Mouse (Mus musculus) hindbrain, embryonic 16.5 days (tissue): Measurements from ENCODE around the gene Alpk1. TPM values are rescaled to one million over a fixed set of nuclear protein-coding genes. Genes with fewer than 3 reads are reported as not detected.
"Not testable (repeated sequence)": the region's sequence is repeated elsewhere in the genome, so short reads cannot be mapped to it uniquely, and the experiment has no call there.

Experiments
- ATAC-seq: fragments of 200-750 bp; cut with Nextera tagmentation; 2 replicates; pipeline ENCODE4 v1.8.0; 2017; ENCODE audit warnings: moderate TSS enrichment, moderate library complexity
- H3K27ac ChIP-seq: fragments of 300-500 bp; sonication (generic); 2 replicates; pipeline ENCODE4 v1.5.1; 2014; ENCODE audit warnings: low read depth, mild to moderate bottlenecking, control low read depth, low read length, moderate library complexity
- H3K27me3 ChIP-seq: fragments of 300-500 bp; sonication (generic); replicated peaks from 2 replicates; pipeline ENCODE4 v1.6.1; 2014; ENCODE audit warnings: low read length; ENCODE audit not compliant: control insufficient read depth, insufficient read depth
- H3K36me3 ChIP-seq: fragments of 300-500 bp; sonication (generic); 2 replicates; pipeline ENCODE4 v1.6.1; 2014; ENCODE audit warnings: mild to moderate bottlenecking, low read length, moderate library complexity, mixed read lengths; ENCODE audit not compliant: control insufficient read depth, insufficient read depth
- H3K4me1 ChIP-seq: fragments of 300-500 bp; sonication (generic); 2 replicates; pipeline ENCODE4 v1.6.1; 2014; ENCODE audit warnings: low read depth, low read length; ENCODE audit not compliant: control insufficient read depth, insufficient read depth
- H3K4me2 ChIP-seq: fragments of 300-500 bp; sonication (generic); 2 replicates; pipeline ENCODE4 v1.6.1; 2014; ENCODE audit warnings: mild to moderate bottlenecking, low read length, control low read depth, moderate library complexity
- H3K4me3 ChIP-seq: fragments of 300-500 bp; sonication (generic); 2 replicates; pipeline ENCODE4 v1.5.1; 2014; ENCODE audit warnings: mild to moderate bottlenecking, low read length, control low read depth, moderate library complexity
- H3K9ac ChIP-seq: fragments of 300-500 bp; sonication (generic); 2 replicates; pipeline ENCODE4 v1.6.1; 2014; ENCODE audit warnings: low read depth, mild to moderate bottlenecking, control low read depth, low read length, moderate library complexity
- H3K9me3 ChIP-seq: fragments of 300-500 bp; sonication (generic); 2 replicates; pipeline ENCODE4 v1.6.1; 2014; ENCODE audit warnings: mild to moderate bottlenecking, low read length, moderate library complexity; ENCODE audit not compliant: control insufficient read depth
- WGBS: fragments of 180-500 bp; shearing (Covaris S2); extraction: QIAGEN DNeasy Blood & Tissue Kit; methylation state at CpG from one replicate; pipeline ENCODE4 v1.1.7; 2014; 5-methylcytosine and 5-hydroxymethylcytosine counted together
- polyA plus RNA-seq: library from polyadenylated mRNA; unstranded; fragments of >200 nt; fragmentation: Nextera tagmentation; extraction: Ambion mirVana; gene quantifications from 2 replicates; pipeline ENCODE4 v1.2.1, GENCODE M21; 2015

The Alpk1 gene
- polyA plus RNA-seq, 1 experiment from 2014 or later, result 0.46 TPM

GRCm38 (mm10) chr3:127791595-127792561 is 11.6 kb upstream of the Alpk1 start:
- H3K4me2 ChIP-seq, result no peak overlapping the region; the same call in 1 of the 2 replicates
- 59% methylated on average over 4 of the region's 4 CpGs for WGBS
- peaks cover 2% of the 10 kb centered on the region; the same call in 1 of the 2 replicates for H3K9me3 ChIP-seq
- no peak for ATAC-seq
- no peak overlapping the region for H3K9ac ChIP-seq
- H3K4me3 ChIP-seq, result no peak overlapping the region; the same call in 1 of the 2 replicates
- H3K36me3 ChIP-seq, result no peaks in the 10 kb centered on the region
- H3K4me1 ChIP-seq, result peaks cover 17% of the 10 kb centered on the region
- no peak overlapping the region for H3K27ac ChIP-seq
- H3K27me3 ChIP-seq, result peaks cover 12% of the 10 kb centered on the region

GRCm38 (mm10) chr3:127791056-127791483 is 10.7 kb upstream of the Alpk1 start:
- Histone ChIP-seq H3K4me1 (peaks cover 17% of the 10 kb centered on the region), H3K27ac (no peak overlapping the region), H3K9ac (peak overlapping the region; percentile 60), H3K4me3 (peak overlapping the region; percentile 62), H3K4me2 (peak overlapping the region; percentile 99), H3K36me3 (no peaks in the 10 kb centered on the region), H3K27me3 (peaks cover 12% of the 10 kb centered on the region), H3K9me3 (peaks cover 2% of the 10 kb centered on the region; the same call in 1 of the 2 replicates)
- WGBS, result under 1% methylated on average over 15 of the region's 15 CpGs
- ATAC-seq, result no peak

- H3K36me3 ChIP-seq, result no peaks in the 10 kb centered on the region
- H3K9ac ChIP-seq, result peak overlapping the region; percentile 68
- peaks cover 17% of the 10 kb centered on the region for H3K4me1 ChIP-seq
- H3K4me2 ChIP-seq, result peak overlapping the region; percentile 99
- H3K27ac ChIP-seq, result peak overlapping the region; percentile 29; the same call in 1 of the 2 replicates
- H3K9me3 ChIP-seq, result peaks cover 2% of the 10 kb centered on the region; the same call in 1 of the 2 replicates
- ATAC-seq, result peak; percentile 78
- WGBS, result under 1% methylated on average over 35 of the region's 36 CpGs
- peak overlapping the region; percentile 62 for H3K4me3 ChIP-seq
- H3K27me3 ChIP-seq, result peaks cover 12% of the 10 kb centered on the region
Observed at GRCm38 (mm10) chr3:127790234-127791055, 10.1 kb upstream of the Alpk1 start.

DNA sequence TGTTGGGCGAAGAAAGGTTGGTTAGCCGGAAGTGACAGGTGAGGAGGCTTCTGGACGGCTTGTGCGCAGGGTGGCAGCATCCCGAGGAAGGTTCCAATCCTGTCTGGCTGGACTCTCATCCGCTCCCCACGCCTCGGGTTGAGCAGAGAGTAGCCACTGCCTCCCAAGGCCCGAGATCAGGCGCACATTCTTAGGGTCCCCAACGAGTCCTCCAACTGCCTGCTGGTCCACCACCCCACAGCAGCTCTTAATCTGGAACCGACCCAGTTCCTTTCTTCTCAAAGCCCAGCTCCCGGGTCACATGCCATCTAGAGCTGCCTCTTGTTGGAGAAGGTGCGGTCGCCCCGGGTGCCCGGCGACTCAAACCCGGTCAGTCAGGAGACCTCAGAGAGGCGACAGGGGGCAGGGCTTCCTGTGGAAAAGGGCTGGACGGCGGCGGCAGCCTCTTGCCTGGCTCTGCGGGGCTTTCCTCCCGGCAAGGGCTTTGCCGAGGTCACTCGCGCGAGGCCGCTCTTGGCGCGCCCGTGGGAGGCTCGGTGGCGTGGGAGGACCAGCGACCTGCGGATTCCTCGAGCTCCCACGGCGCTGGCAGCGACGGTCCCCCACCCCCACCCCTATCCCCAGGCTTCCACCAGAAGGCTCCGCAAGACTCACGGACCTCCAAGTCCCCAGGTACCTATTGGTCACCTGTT is 9.3 kb upstream of the Alpk1 start, which contains the start of gene Tifa:
TSS of gene Tifa (plus strand) at position 306 of the 692 bp plus-strand sequence.
- peaks cover 17% of the 10 kb centered on the region for H3K4me1 ChIP-seq
- peak; percentile 59 for ATAC-seq
- peaks cover 12% of the 10 kb centered on the region for H3K27me3 ChIP-seq
- peak within 1 kb of the TSS; percentile 29; the same call in 1 of the 2 replicates for H3K27ac ChIP-seq
- WGBS, result under 1% methylated on average over 40 of the region's 44 CpGs
- peaks cover 2% of the 10 kb centered on the region; the same call in 1 of the 2 replicates for H3K9me3 ChIP-seq
- H3K4me2 ChIP-seq, result peak within 1 kb of the TSS; percentile 99
- peak within 1 kb of the TSS; percentile 62 for H3K4me3 ChIP-seq
- H3K36me3 ChIP-seq, result no peaks in the 10 kb centered on the region
- peak within 1 kb of the TSS; percentile 68 for H3K9ac ChIP-seq

DNA sequence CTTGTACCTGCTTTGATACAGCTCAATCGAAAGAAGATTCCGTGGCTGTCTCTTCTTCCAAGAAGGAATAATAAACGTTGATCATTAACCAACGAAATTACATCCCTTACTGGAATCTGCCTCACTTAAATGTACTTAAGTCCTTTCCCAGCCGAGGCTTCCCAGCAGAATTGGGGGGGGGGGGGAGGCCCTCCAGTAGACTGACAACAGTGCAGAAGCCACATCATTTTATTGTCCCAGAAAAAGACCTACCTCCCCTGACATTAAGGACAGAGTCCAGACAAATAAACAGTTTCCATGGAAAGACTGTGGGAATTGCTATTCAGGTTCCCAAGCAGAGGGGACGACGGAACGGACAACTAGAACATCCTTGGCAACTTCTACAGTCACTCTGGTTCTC is 8.6 kb upstream of the Alpk1 start:
- Histone ChIP-seq H3K27ac (no peak overlapping the region), H3K36me3 (no peaks in the 10 kb centered on the region), H3K9me3 (no peaks in the 10 kb centered on the region), H3K4me1 (peaks cover 17% of the 10 kb centered on the region), H3K27me3 (peaks cover 12% of the 10 kb centered on the region), H3K9ac (no peak overlapping the region), H3K4me2 (peak overlapping the region; percentile 99; the same call in 1 of the 2 replicates), H3K4me3 (no peak overlapping the region; the same call in 1 of the 2 replicates)
- ATAC-seq, result no peak
- WGBS, result 17% methylated on average over 8 of the region's 8 CpGs

DNA sequence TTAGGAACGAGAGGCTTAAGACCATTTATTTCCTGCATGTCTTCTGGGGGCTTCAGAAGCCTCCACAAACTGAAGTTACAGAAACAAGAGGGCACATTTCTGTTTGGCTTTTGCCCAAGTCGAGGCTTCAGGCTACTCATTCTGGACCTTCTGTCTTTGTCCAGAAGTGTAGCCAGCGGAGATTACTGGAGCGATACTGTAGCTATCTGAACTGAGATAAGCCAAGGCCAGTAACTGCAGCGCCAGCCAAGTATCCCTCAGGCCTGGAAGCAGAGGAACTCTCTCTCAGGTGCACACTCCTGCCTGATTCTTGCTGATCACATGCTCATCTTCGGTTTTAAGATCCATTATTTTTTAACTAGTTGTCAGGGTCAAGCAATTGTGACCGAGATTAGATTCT is 7.7 kb upstream of the Alpk1 start:
- Histone ChIP-seq H3K27me3 (peaks cover 12% of the 10 kb centered on the region), H3K4me2 (no peak overlapping the region), H3K27ac (no peak overlapping the region), H3K4me3 (no peak overlapping the region), H3K9ac (no peak overlapping the region), H3K36me3 (no peaks in the 10 kb centered on the region), H3K9me3 (no peaks in the 10 kb centered on the region), H3K4me1 (peaks cover 17% of the 10 kb centered on the region)
- WGBS, result 45% methylated on average over 7 of the region's 7 CpGs
- no peak for ATAC-seq

DNA sequence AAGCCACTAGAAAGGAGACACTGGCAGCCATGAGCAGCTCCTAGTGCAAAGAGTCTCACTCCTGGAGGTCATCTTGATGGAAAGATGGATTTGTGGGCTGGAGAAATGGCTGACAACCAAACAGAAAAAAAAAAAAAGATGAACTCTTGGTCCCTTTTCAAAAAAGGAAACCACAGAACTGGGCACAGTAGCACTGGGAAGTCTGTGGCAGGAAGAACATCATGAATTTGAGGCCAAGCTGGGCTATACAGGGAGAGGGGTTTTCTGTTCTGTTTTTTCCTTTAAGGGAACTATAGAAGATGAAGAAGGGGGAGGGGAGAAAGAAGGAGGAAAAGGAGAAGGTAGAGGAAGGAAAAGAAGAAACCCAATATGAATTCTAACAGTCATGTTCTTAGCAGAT is 6.7 kb upstream of the Alpk1 start:
- Histone ChIP-seq H3K9me3 (no peaks in the 10 kb centered on the region), H3K4me3 (no peak overlapping the region), H3K4me1 (peaks cover 17% of the 10 kb centered on the region), H3K27ac (no peak overlapping the region), H3K4me2 (no peak overlapping the region), H3K36me3 (no peaks in the 10 kb centered on the region), H3K27me3 (peaks cover 12% of the 10 kb centered on the region), H3K9ac (no peak overlapping the region)
- no peak for ATAC-seq

- not testable (repeated sequence) for H3K4me3 ChIP-seq, ATAC-seq, H3K27me3 ChIP-seq, H3K27ac ChIP-seq, H3K4me2 ChIP-seq, H3K36me3 ChIP-seq, H3K4me1 ChIP-seq, H3K9ac ChIP-seq, H3K9me3 ChIP-seq
- 97% methylated on average over 8 of the region's 8 CpGs for WGBS
Observed at GRCm38 (mm10) chr3:127783680-127784079, 3.4 kb upstream of the Alpk1 start.
